Mouse (Mus musculus): ENCODE data around the gene Gm13199. TPM values are rescaled to one million over a fixed set of nuclear protein-coding genes. Genes with fewer than 3 reads are reported as not detected.

The Gm13199 gene
- total and polyA plus RNA-seq, 2 experiments: 0.27 to 0.65 TPM

- Histone ChIP-seq H3K36me3 (ENCODE audit: control insufficient read depth, insufficient read depth, low read length) (peaks cover 13% of the 10 kb centered on the region), H3K4me1 (ENCODE audit: control insufficient read depth, insufficient read depth, low read length) (peaks cover 31% of the 10 kb centered on the region), H3K27me3 (ENCODE audit: control insufficient read depth, insufficient read depth, low read length) (no peaks in the 10 kb centered on the region), H3K27ac (replicated peaks; ENCODE audit: insufficient read depth, low read depth, low read length) (no peak overlapping the region), H3K4me3 (ENCODE audit: insufficient read depth, low read depth, low read length) (no peak overlapping the region), H3K9ac (ENCODE audit: low read depth, low read length) (no peak overlapping the region), H3K79me2 (ENCODE audit: control insufficient read depth, insufficient read depth, low read length) (peaks cover 3% of the 10 kb centered on the region; the same call in 1 of the 2 replicates)
- no peak for TF ChIP-seq CTCF (IDR thresholded peaks at IDR 0.05; ENCODE audit: low read depth, low read length)
- TF ChIP-seq POLR2A (IDR thresholded peaks at IDR 0.05; ENCODE audit: extremely low read depth, insufficient read depth, low read length): no peak
- DNase-seq (ENCODE audit: extremely low read depth, low read depth, low spot score): peak; percentile 95
- WGBS: 31% methylated on average over 6 of the region's 6 CpGs
Observed at GRCm38 (mm10) chr2:5822449-5822848, 40.3 kb downstream of the Gm13199 start.

DNA sequence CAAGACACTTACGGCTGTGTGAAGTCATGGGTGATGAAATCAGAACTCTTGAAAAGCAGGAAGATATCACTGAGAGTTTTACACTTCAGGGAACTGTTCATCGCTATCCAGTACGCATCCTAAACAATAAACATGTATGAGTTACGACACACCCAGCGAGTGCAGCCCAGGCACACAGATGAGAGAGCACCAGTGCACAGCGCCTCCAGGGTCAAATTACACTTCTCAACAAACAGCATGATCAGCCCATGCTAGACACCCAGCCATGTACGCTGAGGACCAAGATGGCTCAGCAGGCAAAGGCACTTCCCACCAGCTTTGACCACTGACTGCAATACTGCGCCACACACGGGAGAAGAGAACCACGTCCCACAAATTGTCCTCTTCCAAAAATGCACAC, 41.5 kb downstream of the Gm13199 start:
- Histone ChIP-seq H3K27ac (replicated peaks; ENCODE audit: insufficient read depth, low read depth, low read length) (no peak overlapping the region), H3K27me3 (ENCODE audit: control insufficient read depth, insufficient read depth, low read length) (no peaks in the 10 kb centered on the region), H3K4me1 (ENCODE audit: control insufficient read depth, insufficient read depth, low read length) (peaks cover 23% of the 10 kb centered on the region), H3K9ac (ENCODE audit: low read depth, low read length) (no peak overlapping the region), H3K4me3 (ENCODE audit: insufficient read depth, low read depth, low read length) (no peak overlapping the region), H3K79me2 (ENCODE audit: control insufficient read depth, insufficient read depth, low read length) (peaks cover 3% of the 10 kb centered on the region; the same call in 1 of the 2 replicates), H3K36me3 (ENCODE audit: control insufficient read depth, insufficient read depth, low read length) (peaks cover 17% of the 10 kb centered on the region)
- DNase-seq (ENCODE audit: extremely low read depth, low read depth, low spot score): peak; percentile 25
- TF ChIP-seq CTCF (IDR thresholded peaks at IDR 0.05; ENCODE audit: low read depth, low read length) (no peak), POLR2A (IDR thresholded peaks at IDR 0.05; ENCODE audit: extremely low read depth, insufficient read depth, low read length) (no peak)
- 76% methylated on average over 10 of the region's 10 CpGs for WGBS

Other genes with a start within 250 kb of the Gm13199 start
- 46.3 and 47.7 TPM in 2 replicates for gene Camk1d, start 148.4 kb downstream of the Gm13199 start, total RNA-seq (2014; rRNA removed)
- gene Camk1d, start 148.4 kb downstream of the Gm13199 start, polyA plus RNA-seq (2012; rRNA removed): 17.0 and 21.2 TPM in 2 replicates
- gene Nudt5, start 17.9 kb downstream of the Gm13199 start, total RNA-seq (2014; rRNA removed): 13.9 and 15.8 TPM in 2 replicates
- gene Nudt5, start 17.9 kb downstream of the Gm13199 start, polyA plus RNA-seq (2012; rRNA removed): 4.2 and 5.2 TPM in 2 replicates
- 92.7 and 117 TPM in 2 replicates for gene Cdc123, start 17.8 kb downstream of the Gm13199 start, total RNA-seq (2014; rRNA removed)
- gene Cdc123, start 17.8 kb downstream of the Gm13199 start, polyA plus RNA-seq (2012; rRNA removed): 29.5 and 33.9 TPM in 2 replicates
- gene Sec61a2, start 32.5 kb upstream of the Gm13199 start, total RNA-seq (2014; rRNA removed): 14.2 and 17.1 TPM in 2 replicates
- 4.5 and 8.2 TPM in 2 replicates for gene Sec61a2, start 32.5 kb upstream of the Gm13199 start, polyA plus RNA-seq (2012; rRNA removed)
- 81.6 and 84.2 TPM in 2 replicates for gene Dhtkd1, start 79.9 kb upstream of the Gm13199 start, total RNA-seq (2014; rRNA removed)
- 31.3 and 44.1 TPM in 2 replicates for gene Dhtkd1, start 79.9 kb upstream of the Gm13199 start, polyA plus RNA-seq (2012; rRNA removed)
- gene Upf2, start 88.5 kb upstream of the Gm13199 start, total RNA-seq (2014; rRNA removed): 7.7 and 10.1 TPM in 2 replicates
- gene Upf2, start 88.5 kb upstream of the Gm13199 start, polyA plus RNA-seq (2012; rRNA removed): 1.5 and 1.6 TPM in 2 replicates

Measured in liver, adult 2 months (tissue).